Mouse (Mus musculus) MN1 (cell line): ENCODE data around the gene Tac4.

ENCODE experiments used
- DNase-seq: peaks from one replicate; pipeline ENCODE4 v3.0.0-alpha.2; 2016; ENCODE audit warnings: low spot score

The Tac4 gene

DNA sequence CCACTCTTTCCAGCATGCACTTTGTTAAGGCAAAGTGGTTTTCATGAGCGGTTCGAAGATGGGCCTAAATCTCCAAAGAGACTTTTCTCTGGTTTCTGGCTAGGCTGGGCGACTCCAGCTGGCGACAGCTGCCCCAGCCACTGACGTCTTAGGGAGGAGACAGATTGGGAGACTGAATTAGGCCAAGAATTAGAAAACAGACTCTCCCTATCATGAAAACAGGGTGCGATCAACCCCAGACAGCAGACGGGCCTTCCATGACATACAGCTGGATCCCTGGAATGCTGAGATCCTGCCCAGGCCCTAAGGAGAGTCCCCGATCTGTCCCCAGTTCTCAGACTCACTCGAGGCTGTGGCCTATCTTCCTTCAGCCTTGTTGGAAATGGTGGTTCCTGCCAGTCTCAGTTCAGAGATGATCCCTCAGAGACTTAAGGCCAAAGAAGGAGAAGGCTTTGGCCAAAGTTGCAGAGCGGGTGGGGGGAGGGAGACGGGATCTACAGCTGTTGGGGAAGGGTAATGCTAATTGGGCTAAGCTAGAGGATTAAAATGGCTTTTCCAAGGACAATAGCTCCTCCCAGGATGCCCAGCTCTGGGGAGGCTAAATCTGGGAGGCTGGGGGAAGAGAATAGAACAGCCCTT is 2.6 kb downstream of the Tac4 start:
- no peak for DNase-seq

DNA sequence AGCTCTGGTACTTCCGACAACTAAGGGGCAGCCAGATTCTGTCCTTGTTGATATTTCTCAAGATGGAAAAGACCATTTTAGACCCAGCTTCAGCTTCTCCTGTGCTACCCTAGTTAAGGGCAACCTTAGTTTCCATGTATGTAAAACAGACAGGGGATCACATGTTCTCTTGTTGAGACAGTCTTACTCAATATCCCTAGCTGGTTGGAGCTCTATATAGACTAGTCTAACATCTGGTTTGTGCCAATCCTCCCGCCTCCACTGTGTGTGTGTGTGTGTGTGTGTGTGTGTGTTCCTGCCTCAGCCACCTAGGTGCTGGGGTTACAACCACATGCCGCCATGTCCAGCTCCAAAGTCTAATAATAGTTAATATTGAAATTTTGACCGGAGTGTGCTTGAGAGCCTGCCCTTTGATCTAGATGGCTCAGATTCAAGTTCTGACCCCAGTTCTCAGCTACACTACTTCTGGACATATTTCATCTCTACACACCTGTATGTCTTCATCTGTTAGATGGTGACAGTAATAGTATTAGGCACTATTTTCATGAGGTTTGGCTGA is 3.2 kb downstream of the Tac4 start:
- DNase-seq = no peak

DNA sequence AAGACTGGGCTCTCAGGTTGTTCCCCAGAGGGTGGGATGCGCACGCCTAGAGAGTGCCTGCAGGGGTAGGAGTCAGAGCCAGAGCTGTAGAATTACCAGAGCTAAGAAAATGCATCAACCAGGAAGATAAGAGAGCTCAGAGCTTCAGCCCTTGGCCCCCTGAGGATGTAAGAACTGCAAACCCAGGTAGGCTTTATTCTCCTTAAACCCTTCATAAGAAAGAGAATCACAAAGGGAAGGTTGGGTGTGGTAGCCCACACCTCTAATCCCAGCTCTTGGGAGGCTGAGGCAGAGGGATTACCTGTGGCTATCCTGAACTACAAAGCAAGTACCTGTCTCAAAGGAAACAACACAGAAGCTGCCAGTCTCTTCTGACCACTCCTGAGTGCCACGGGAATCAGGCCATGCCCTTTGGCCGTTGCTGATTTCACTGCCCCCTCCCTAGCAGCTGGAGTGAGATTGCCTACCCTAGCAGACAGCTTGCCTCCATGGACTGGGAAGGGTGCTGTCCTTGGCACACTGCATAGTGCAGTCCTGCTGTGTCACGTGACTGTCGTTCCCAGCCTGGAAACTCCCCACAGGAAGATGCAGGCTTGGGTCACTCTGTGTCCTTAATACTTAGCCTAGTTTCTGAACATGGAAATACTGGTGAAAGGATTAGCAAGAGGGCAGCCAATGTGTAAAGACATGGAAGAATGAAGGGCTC is 5.4 kb downstream of the Tac4 start:
- no peak for DNase-seq

DNA sequence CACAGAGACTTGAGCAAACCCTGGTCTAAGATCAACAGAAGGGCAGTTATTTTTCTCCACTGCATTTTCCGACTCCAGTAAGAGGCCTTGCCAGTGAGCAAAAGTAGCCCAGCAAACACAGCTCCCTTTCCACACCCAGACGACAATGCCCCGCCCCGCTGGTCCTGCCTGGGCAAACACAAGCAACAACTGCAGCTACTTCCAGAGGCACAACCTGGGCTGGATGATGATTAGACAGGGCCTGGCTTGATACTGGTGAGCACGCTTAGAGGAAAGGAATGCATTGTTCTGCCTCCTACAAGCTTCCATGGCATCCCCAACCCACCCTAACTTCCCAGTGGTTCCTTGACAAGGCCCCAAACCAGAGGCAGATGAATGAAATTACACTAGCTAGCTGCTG is 12.3 kb downstream of the Tac4 start:
- no peak for DNase-seq

DNA sequence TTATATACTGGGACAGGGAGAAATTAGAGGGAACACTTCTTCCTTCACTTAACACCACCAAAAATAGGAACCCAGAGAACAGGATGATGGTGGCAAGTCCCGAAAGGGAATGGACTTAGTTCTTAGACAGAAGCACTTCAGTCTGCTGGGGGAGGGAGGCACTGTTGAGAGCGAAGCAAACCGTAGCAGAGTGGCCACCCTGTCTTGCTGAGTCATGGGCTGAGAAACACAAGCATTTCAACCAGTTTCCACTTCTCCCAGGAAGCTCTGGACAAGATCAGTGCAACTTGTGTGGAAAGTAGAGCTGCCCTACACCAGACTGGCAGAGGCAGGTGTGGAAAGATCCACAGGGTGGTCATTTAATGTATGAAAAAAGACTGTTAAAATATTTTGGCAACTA is 13.3 kb downstream of the Tac4 start:
- no peak for DNase-seq

DNA sequence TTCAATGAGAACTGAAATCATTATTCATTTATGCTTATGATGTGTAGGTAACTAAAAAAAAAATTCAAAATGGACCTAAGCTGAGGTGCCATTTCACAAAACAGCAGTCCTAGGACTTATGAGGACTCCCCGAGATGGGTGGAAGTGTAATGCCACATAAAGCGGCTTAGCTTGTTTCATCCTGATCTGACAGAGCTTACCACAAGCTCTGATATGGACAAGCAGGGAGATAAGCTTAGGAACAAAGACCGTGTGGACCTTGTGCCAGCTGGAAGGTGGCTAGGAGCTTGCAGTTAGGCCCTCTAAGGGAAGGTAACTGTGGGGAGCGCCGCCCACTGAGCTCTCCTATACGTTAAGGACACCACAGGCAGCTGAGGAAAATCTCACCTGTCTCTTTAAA is 14.7 kb downstream of the Tac4 start:
- DNase-seq = no peak

DNA sequence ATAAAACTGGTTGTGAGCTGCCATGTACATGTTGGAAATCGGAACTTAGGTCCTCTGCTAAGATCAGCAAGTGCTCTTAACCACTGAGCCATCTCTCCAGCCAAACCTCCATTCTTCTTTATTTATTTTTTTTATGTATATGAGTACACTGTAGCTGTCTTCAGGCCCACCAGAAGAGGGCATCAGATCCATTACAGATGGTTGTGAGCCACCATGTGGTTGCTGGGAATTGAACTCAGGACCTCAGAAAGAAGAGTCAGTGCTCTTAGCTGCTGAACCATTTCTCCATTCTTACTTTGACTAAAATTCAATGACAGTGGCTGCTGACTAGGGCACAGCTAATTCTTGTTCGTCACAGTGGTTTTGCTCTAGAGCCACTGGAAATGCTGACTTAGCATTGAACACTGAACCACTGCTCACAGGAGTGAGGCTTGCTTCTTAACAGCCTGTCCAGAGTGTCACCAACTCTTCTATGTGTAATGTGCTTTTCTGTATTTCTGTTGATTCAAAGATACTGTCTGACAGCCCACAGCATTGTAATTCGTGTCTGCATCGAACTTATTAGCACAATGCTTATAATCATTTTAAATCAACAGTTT is 17.8 kb downstream of the Tac4 start:
- no peak for DNase-seq

DNA sequence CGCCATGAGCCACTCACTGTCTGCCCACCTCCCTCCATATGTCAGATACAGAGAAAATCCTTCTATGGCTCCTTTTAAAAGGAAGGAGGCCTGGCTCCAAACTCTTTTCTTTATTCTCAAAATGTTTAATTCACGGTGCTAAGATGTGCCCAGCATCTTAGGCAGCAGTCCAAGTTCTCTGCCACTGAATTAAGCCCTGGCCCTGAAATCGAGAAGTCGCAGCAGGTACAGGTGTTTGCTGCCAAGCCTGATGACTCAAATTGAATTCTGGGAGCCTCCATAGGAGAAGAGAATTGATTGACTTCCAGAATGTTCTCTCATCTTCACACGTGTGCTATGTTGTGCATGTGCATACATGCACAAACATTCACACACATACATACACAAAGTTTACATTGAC is 21.0 kb downstream of the Tac4 start:
- no peak for DNase-seq

DNA sequence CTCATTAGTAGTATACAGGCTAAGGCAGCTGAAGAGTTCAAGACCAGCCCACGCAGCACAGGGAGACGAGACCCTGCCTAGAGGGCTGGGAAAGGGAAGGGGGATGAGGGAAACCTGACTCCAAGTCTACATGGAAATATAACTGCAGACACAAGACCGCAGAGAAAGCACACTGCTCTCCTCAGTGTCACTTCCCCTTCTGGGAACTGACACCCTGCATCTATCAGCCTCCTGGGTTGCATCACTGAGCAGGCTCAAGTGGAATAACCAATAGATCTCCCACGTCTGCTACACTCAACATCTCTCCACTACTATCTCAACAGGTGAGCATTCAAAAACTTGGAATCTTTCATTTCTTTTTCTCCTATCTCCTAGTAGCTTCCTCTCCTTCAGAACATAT is 30.7 kb downstream of the Tac4 start:
- no peak for DNase-seq

DNA sequence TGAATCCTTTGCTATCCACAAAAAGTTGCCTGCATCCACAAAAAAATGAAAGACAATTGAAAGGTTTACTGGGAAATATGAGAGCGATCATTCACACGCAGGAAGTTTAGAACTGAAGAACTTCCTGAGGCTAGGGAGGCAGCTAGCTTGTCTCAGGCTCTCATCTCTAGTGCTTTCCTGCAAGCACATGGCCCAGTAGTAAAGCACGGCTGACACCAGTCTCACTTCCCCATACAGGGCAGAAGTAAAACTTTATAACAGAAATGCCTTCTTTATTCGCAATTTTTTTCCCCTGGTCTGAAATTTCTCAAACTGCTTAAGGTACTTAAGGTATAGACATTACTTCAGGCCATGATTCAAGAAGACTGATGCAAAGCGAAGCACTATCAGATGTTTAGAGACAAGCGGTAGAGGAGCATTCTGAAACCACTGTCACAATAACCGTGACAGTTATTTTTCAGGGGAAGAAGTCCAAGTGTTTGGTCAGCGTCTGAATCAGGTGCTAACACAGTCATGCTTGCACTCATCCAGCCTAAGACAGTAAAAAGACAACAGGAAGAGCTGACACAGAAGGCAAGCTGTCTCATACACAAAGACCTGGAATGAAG is 31.8 kb downstream of the Tac4 start:
- DNase-seq = no peak

DNA sequence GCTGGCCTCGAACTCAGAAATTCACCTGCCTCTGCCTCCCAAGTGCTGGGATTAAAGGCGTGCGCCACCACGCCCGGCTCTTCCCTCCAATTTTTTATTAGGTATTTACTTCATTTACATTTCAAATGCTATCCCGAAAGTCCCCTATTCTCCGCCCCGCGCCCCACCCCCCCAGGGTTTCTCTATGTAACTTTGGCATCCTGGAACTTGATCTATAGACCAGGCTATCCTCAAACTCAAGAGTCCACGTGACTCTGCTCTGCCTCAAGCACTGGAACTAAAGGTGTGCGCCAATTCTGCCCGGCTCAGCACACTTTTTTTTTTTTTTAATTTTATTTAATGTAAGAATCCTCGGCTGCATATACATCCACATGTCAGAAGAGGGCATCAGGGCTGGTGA is 34.4 kb downstream of the Tac4 start:
- DNase-seq = no peak

DNA sequence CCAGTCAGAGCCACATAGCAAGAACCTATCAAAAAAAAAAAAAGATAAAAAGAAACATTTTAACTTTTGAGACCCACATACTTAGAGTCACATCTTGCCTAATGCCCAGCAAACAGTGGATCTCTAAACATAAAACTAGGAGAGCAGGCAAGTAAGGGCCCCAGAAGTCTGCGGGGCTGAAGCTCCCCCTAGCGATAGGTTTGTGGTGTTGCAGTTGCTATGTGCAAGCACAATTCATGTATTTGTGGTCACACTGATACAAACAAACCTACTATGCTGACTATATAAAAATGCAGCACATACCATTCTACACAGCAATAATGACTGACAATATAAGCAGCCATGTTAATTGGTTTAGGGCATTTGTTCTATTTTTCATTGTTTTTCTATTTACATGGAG is 36.8 kb downstream of the Tac4 start:
- no peak for DNase-seq

DNA sequence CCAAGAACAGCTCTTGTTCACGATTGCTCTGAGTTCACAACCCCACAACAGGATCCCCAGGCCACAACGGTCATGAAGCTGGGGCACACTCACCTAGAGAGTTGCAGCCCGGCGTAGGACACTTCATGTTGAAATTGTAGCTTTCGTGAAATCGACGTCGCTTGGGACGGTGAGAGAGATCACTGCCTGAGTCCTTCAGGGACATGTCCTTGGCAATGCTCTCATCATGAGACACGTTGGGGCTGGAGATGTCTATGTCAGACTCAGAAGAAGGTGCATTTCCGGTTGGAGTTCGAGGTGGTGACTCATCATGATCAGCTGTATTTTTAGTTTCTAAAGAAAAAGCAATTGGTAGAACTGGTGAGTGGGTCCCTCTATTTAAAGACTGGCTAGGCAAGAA is 38.6 kb downstream of the Tac4 start:
- DNase-seq = no peak

DNA sequence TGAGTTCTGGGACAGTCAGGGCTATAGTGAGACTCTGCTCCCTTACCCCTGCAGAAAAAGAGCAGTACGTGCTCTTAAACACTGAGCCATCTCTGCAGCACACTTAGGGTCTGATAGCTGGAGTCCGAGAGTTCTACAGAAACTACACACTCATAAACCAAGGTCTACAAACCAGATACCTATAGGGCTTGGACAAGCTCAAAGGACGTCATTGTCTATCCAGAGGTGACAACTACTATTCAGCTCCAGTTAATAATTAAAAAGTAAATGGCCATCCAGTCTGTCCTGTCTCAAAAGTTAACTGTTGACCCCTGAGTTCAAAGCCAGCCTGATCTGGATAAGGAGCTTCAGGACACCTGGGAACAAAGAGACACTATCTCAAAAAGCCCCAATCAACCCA is 40.4 kb downstream of the Tac4 start:
- no peak for DNase-seq

DNA sequence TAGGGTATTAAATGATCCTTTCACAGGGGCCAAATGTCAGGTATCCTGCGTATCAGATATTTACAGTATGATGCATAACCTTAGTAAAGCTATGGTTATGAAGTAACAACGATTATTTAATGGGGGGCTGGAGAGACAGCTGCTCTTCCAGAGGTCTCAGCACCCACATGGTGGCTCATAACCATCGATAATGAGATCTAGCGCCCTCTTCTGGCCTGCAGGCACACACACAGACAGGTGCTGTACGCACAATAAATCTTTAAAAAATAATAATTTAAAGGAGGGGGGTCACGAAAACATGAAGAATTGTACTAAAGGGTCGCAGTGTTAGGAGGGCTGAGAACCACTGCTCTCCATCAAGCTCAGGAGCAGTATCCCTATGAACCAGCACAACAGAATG is 44.3 kb downstream of the Tac4 start:
- no peak for DNase-seq

DNA sequence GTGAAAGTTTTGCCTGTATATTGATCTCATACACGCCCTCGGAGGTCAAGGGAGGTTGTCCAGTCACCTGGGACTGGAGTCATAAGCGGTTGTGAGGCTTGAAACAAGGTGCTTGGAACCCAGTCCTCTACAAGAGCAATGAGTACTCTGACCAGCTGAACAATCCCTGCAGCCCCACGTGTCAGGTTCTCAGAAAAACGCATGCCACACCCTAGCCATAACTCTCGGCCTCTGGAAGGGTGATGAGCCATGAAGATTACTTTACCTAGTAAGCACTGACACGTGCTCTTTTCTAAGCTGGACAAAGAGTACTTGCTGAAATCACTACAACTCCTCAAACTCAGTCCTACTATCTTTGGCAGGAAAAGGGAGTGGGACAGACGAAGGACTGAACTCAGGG is 46.2 kb downstream of the Tac4 start:
- no peak for DNase-seq

DNA sequence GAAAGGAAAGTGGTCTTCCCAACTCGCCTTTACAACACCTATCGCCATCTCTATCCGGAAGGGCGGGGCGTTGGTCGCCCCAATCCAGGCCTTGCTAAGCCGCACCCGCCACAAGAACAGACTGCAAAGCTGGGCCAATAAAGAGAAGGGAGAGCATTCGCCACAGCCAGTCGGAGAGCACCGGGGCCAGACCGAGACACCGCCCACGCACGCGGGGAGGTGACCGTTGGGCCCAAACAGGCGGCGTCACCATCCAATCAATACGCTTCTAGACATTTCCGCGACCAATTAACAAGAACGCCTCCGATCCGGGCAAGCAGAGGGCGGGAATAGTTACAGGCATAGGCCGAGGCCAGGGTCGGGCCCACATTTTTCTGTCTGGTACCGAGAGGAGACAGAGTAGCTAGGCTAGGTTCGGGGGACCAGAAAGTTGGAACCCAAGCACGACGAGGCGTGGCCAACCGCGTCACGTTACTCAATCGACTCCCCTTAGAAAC is 48.2 kb downstream of the Tac4 start:
- DNase-seq = peak; percentile 98

DNA sequence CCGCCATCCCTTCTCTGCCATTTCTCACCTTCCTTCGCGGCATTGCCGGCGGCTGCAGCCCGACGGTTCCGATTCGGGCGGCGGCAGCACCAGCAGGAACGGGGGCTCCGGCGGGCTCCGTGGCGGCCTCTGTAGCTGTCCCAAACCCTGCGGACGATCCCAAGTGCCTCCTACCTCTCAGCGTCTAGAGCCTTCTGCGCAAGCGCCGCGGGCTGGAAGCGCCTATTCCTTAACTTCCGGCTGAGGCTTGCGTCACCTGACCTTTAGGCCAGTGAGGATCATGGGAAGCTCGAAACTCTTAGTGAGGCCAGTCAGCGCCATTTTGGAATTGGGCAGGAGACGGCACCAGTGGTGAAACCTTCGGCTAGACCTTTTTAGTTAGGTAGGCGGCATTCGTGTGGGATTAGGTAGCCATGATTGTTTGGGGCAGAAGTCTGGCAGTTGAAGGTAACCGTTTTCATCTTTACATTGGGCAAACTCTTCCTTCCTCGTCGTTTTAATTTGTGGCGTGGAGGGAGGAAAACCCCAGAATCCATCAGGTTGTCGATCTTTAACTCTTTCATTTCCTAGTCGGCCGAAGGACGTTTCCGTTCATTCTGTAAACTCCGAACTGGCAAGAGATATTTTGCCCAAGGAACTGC is 48.8 kb downstream of the Tac4 start, which contains the start of gene Kat7:
Kat7 (minus strand) TSS at position 240 of the 641 bp plus-strand sequence.
- peak; percentile 98 for DNase-seq

DNA sequence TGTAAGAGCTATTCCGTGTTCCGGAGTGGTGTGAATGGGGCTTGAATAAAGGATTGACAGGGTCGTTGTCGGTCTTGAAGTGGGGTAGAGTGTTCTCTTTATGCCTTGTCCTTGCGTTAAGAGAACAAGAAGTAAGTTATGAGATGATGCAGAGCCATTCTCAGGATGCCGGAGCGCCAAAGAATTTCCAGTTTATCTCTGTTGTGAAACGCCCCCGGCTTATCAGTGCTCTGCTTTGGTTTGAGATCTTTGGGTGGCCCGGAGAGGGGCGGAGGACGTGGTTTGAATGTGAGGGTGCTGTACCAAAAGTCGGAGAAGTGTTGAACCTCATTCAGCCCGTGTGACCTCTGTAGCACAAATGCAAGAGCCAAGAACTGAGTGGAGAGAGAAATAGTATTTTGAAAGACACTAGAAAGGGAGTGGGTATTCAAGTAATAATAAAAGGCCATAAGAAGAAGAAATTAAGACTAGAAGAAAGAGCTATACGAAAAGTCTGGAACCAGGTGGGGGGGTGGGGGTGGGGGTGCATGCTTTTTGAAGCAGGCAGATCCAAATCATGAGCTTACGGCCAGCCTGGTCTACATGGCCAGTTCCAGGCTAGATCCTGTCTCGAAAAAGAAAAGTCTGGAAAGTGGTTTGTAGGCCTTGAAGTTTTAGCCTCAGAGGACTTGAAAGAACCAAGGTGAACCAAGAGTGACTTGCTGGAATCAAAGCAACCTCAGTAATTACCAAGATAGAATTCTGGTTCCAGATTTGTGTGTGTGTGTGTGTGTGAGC is 49.5 kb downstream of the Tac4 start:
- DNase-seq = no peak

DNA sequence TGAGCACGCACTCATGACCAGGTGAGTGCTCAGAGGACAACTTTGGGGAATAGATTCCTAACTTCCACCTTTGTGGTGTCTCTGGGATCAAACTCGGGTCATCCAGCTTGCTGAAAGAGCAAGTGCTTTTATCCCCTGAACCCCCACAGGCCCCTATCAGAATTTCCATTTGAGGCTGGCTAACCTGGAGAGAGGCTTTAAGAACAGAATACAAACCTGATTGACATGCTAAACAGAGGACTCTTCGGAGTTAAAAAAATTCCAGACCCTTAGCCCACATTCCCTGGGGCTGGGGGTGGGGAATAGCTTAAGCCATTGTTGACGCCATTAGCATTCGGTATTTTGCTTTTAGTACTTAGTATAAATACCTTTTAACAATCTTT is 50.1 kb downstream of the Tac4 start:
- DNase-seq = no peak

DNA sequence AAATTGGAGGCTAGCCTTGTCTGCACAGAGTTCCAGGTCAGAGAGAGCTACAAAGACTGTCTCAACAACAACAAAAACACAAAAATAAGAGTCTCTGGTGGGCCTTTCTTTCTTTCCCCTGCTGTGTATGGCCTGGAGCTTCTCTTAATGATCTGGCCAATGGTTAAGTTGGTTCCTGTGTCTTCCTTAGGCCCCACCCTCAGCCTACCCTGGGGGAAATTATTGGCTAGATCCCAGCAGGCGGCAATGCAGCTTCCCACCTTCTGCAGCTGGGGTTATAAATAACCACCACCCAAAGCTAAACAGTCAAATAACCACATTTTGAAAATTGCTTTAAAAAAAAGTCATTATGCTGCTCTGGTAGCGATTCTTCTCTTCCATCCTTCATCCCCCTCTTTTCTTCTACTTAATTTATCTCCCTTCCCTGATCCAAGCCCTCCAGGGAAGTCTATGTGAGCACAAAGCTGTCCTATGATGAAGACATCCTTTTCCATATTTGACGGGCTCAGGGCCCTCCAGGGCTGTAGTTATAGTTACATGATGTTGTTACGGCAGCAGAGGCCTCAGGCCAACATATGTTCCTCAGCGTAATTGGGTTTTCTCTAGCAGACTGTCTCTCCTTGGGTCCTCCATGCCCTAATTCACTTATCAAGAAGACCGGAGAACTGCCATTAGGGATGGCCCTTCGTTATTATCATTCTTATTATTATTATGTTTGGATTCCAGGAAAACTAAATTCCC is 54.1 kb downstream of the Tac4 start:
- peak; percentile 49 for DNase-seq
